Mouse (Mus musculus): ENCODE measurements at regions not wholly inside any gene's neighbourhood (a gene's known extent, or its start where the extent isn't known, plus 50 kb on each side); places are given as distances from the start of the nearest gene placed in this dataset.

GRCm38 (mm10) chr5:46202457-46202772 is 345.0 kb upstream of the Lcorl start:
- Histone ChIP-seq H3K27me3 (ENCODE audit: control insufficient read depth, insufficient read depth, low read length) (no peaks in the 10 kb centered on the region), H3K27ac (replicated peaks; ENCODE audit: low read depth, low read length) (no peak overlapping the region), H3K4me2 (ENCODE audit: low read length) (no peak overlapping the region), H3K4me1 (ENCODE audit: control insufficient read depth, insufficient read depth, low read length) (peaks cover 9% of the 10 kb centered on the region), H3K4me3 (replicated peaks; ENCODE audit: low read depth, low read length) (no peak overlapping the region), H3K9me3 (ENCODE audit: control insufficient read depth, low read length) (no peaks in the 10 kb centered on the region), H3K36me3 (ENCODE audit: control insufficient read depth, insufficient read depth, low read length) (no peaks in the 10 kb centered on the region), H3K9ac (replicated peaks; ENCODE audit: low read length) (no peak overlapping the region)
- WGBS = 53% methylated on average over 2 of the region's 2 CpGs
- ATAC-seq (ENCODE audit: low FRiP score, low TSS enrichment) = no peak
- DNase-seq = no peak

- Histone ChIP-seq H3K4me1 (ENCODE audit: control insufficient read depth, insufficient read depth, low read length) (peaks cover 9% of the 10 kb centered on the region), H3K4me2 (ENCODE audit: low read length) (peak overlapping the region; percentile 13; the same call in 1 of the 2 replicates), H3K4me3 (replicated peaks; ENCODE audit: low read depth, low read length) (no peak overlapping the region), H3K9ac (replicated peaks; ENCODE audit: low read length) (no peak overlapping the region; the same call in 1 of the 2 replicates), H3K27me3 (ENCODE audit: control insufficient read depth, insufficient read depth, low read length) (no peaks in the 10 kb centered on the region), H3K9me3 (ENCODE audit: control insufficient read depth, low read length) (no peaks in the 10 kb centered on the region), H3K27ac (replicated peaks; ENCODE audit: low read depth, low read length) (peak overlapping the region; percentile 47; the same call in 1 of the 2 replicates), H3K36me3 (ENCODE audit: control insufficient read depth, insufficient read depth, low read length) (no peaks in the 10 kb centered on the region)
- ATAC-seq (ENCODE audit: low FRiP score, low TSS enrichment) (peak; percentile 73; the same call in 1 of the 2 replicates), DNase-seq (peak; percentile 70)
- 9% methylated on average over 6 of the region's 6 CpGs for WGBS
Observed at GRCm38 (mm10) chr5:46201639-46202456, 344.4 kb upstream of the Lcorl start.

- WGBS = 78% methylated on average over 2 of the region's 2 CpGs
- Histone ChIP-seq H3K27ac (replicated peaks; ENCODE audit: low read depth, low read length) (no peak overlapping the region), H3K4me1 (ENCODE audit: control insufficient read depth, insufficient read depth, low read length) (no peaks in the 10 kb centered on the region), H3K9ac (replicated peaks; ENCODE audit: low read length) (no peak overlapping the region), H3K27me3 (ENCODE audit: control insufficient read depth, insufficient read depth, low read length) (no peaks in the 10 kb centered on the region), H3K36me3 (ENCODE audit: control insufficient read depth, insufficient read depth, low read length) (no peaks in the 10 kb centered on the region), H3K4me2 (ENCODE audit: low read length) (no peak overlapping the region), H3K4me3 (replicated peaks; ENCODE audit: low read depth, low read length) (no peak overlapping the region), H3K9me3 (ENCODE audit: control insufficient read depth, low read length) (no peaks in the 10 kb centered on the region)
- ATAC-seq (ENCODE audit: low FRiP score, low TSS enrichment) (no peak), DNase-seq (no peak)
Observed at GRCm38 (mm10) chr5:46186908-46187307, 329.5 kb upstream of the Lcorl start.

- Histone ChIP-seq H3K9me3 (ENCODE audit: control insufficient read depth, low read length) (no peaks in the 10 kb centered on the region), H3K4me1 (ENCODE audit: control insufficient read depth, insufficient read depth, low read length) (no peaks in the 10 kb centered on the region), H3K4me2 (ENCODE audit: low read length) (no peak overlapping the region), H3K36me3 (ENCODE audit: control insufficient read depth, insufficient read depth, low read length) (no peaks in the 10 kb centered on the region), H3K9ac (replicated peaks; ENCODE audit: low read length) (no peak overlapping the region), H3K27ac (replicated peaks; ENCODE audit: low read depth, low read length) (no peak overlapping the region), H3K4me3 (replicated peaks; ENCODE audit: low read depth, low read length) (no peak overlapping the region), H3K27me3 (ENCODE audit: control insufficient read depth, insufficient read depth, low read length) (no peaks in the 10 kb centered on the region)
- no peak for ATAC-seq (ENCODE audit: low FRiP score, low TSS enrichment)
- no peak for DNase-seq
- WGBS = 62% methylated on average over 2 of the region's 2 CpGs
Observed at GRCm38 (mm10) chr5:46182157-46182556, 324.7 kb upstream of the Lcorl start.

GRCm38 (mm10) chr5:46172315-46172714 is 314.9 kb upstream of the Lcorl start:
- no peaks in the 10 kb centered on the region for H3K36me3 ChIP-seq (ENCODE audit: control insufficient read depth, insufficient read depth, low read length)
- no peak overlapping the region for H3K27ac ChIP-seq (replicated peaks; ENCODE audit: low read depth, low read length)
- DNase-seq (no peak), ATAC-seq (ENCODE audit: low FRiP score, low TSS enrichment) (peak; percentile 20; the same call in 1 of the 2 replicates)
- H3K4me2 ChIP-seq (ENCODE audit: low read length) = no peak overlapping the region
- H3K4me1 ChIP-seq (ENCODE audit: control insufficient read depth, insufficient read depth, low read length) = no peaks in the 10 kb centered on the region
- no peak overlapping the region for H3K4me3 ChIP-seq (replicated peaks; ENCODE audit: low read depth, low read length)
- H3K9me3 ChIP-seq (ENCODE audit: control insufficient read depth, low read length) = no peaks in the 10 kb centered on the region
- no peaks in the 10 kb centered on the region for H3K27me3 ChIP-seq (ENCODE audit: control insufficient read depth, insufficient read depth, low read length)
- 19% methylated on average over 3 of the region's 3 CpGs for WGBS
- no peak overlapping the region for H3K9ac ChIP-seq (replicated peaks; ENCODE audit: low read length)

- ATAC-seq (ENCODE audit: low FRiP score, low TSS enrichment) (no peak), DNase-seq (no peak)
- Histone ChIP-seq H3K4me3 (replicated peaks; ENCODE audit: low read depth, low read length) (no peak overlapping the region), H3K27ac (replicated peaks; ENCODE audit: low read depth, low read length) (no peak overlapping the region), H3K4me2 (ENCODE audit: low read length) (no peak overlapping the region), H3K9ac (replicated peaks; ENCODE audit: low read length) (no peak overlapping the region), H3K36me3 (ENCODE audit: control insufficient read depth, insufficient read depth, low read length) (no peaks in the 10 kb centered on the region), H3K27me3 (ENCODE audit: control insufficient read depth, insufficient read depth, low read length) (no peaks in the 10 kb centered on the region), H3K4me1 (ENCODE audit: control insufficient read depth, insufficient read depth, low read length) (no peaks in the 10 kb centered on the region), H3K9me3 (ENCODE audit: control insufficient read depth, low read length) (no peaks in the 10 kb centered on the region)
- WGBS = 82% methylated on average over 4 of the region's 4 CpGs
Observed at GRCm38 (mm10) chr5:46160774-46161173, 303.4 kb upstream of the Lcorl start.

- ATAC-seq (ENCODE audit: low FRiP score, low TSS enrichment) = no peak
- H3K4me2 ChIP-seq (ENCODE audit: low read length) = no peak overlapping the region
- DNase-seq = peak; percentile 8
- H3K36me3 ChIP-seq (ENCODE audit: control insufficient read depth, insufficient read depth, low read length) = no peaks in the 10 kb centered on the region
- no peak overlapping the region for H3K4me3 ChIP-seq (replicated peaks; ENCODE audit: low read depth, low read length)
- WGBS = 68% methylated on average over 3 of the region's 3 CpGs
- H3K9me3 ChIP-seq (ENCODE audit: control insufficient read depth, low read length) = no peaks in the 10 kb centered on the region
- peaks cover 9% of the 10 kb centered on the region for H3K4me1 ChIP-seq (ENCODE audit: control insufficient read depth, insufficient read depth, low read length)
- H3K27me3 ChIP-seq (ENCODE audit: control insufficient read depth, insufficient read depth, low read length) = no peaks in the 10 kb centered on the region
- H3K27ac ChIP-seq (replicated peaks; ENCODE audit: low read depth, low read length) = no peak overlapping the region
- no peak overlapping the region for H3K9ac ChIP-seq (replicated peaks; ENCODE audit: low read length)
Observed at GRCm38 (mm10) chr5:46151973-46152372, 294.6 kb upstream of the Lcorl start.

GRCm38 (mm10) chr5:46150825-46151224 is 293.4 kb upstream of the Lcorl start:
- Histone ChIP-seq H3K4me3 (replicated peaks; ENCODE audit: low read depth, low read length) (no peak overlapping the region), H3K4me2 (ENCODE audit: low read length) (no peak overlapping the region), H3K9me3 (ENCODE audit: control insufficient read depth, low read length) (no peaks in the 10 kb centered on the region), H3K4me1 (ENCODE audit: control insufficient read depth, insufficient read depth, low read length) (peaks cover 9% of the 10 kb centered on the region), H3K9ac (replicated peaks; ENCODE audit: low read length) (no peak overlapping the region), H3K27ac (replicated peaks; ENCODE audit: low read depth, low read length) (peak overlapping the region; percentile 57), H3K27me3 (ENCODE audit: control insufficient read depth, insufficient read depth, low read length) (no peaks in the 10 kb centered on the region), H3K36me3 (ENCODE audit: control insufficient read depth, insufficient read depth, low read length) (no peaks in the 10 kb centered on the region)
- 34% methylated on average over 6 of the region's 6 CpGs for WGBS
- DNase-seq (peak; percentile 75), ATAC-seq (ENCODE audit: low FRiP score, low TSS enrichment) (peak; percentile 53; the same call in 1 of the 2 replicates)
